Mouse (Mus musculus) MEL (cell line): ENCODE measurements around the gene Polr3h. TPM values are rescaled to one million over a fixed set of nuclear protein-coding genes. Genes with fewer than 3 reads are reported as not detected.
A peak's percentile ranks its signal among the peaks of the same experiment; 100 is the strongest.

ENCODE experiments used
- DNase-seq: peaks from one replicate; pipeline ENCODE4 v3.0.0; 2011; ENCODE audit warnings: low read depth, low spot score
- H3K27ac ChIP-seq: 2 replicates; pipeline ENCODE4 v1.5.1; 2012; ENCODE audit warnings: low read depth, mild to moderate bottlenecking, control low read depth, low read length, moderate library complexity; ENCODE audit not compliant: control insufficient read depth
- H3K27me3 ChIP-seq, 2 experiments: fragments of 150-350 bp in 1 of 2; sonication (generic) in 1 of 2; 2 replicates each; pipeline ENCODE4 v1.6.1; 2012; ENCODE audit warnings: low read length in 2 of 2, mild to moderate bottlenecking in 2 of 2, improper control_type of control experiment in 1 of 2, moderate library complexity in 1 of 2; ENCODE audit not compliant: insufficient read depth in 2 of 2, control insufficient read depth in 1 of 2
- H3K36me3 ChIP-seq, 2 experiments: 2 replicates each; pipeline ENCODE4 v1.6.1; 2012 to 2014; ENCODE audit warnings: low read length in 2 of 2, improper control_type of control experiment in 1 of 2, inconsistent platforms in 1 of 2, mild to moderate bottlenecking in 1 of 2; ENCODE audit not compliant: insufficient read depth in 2 of 2, control insufficient read depth in 1 of 2
- H3K4me1 ChIP-seq, 2 experiments: fragments of 150-350 bp in 1 of 2; sonication (generic) in 1 of 2; 2 replicates each; pipeline ENCODE4 v1.6.1; 2012; ENCODE audit warnings: low read length in 2 of 2, improper control_type of control experiment in 1 of 2, mild to moderate bottlenecking in 1 of 2; ENCODE audit not compliant: insufficient read depth in 2 of 2, control insufficient read depth in 1 of 2
- H3K4me3 ChIP-seq, 2 experiments: fragments of 150-350 bp in 1 of 2; sonication (generic) in 1 of 2; 2 replicates each; pipeline ENCODE4 v1.5.1; 2012; ENCODE audit warnings: low read depth in 2 of 2, low read length in 2 of 2, mild to moderate bottlenecking in 2 of 2, moderate library complexity in 2 of 2, control low read depth in 1 of 2, improper control_type of control experiment in 1 of 2; ENCODE audit not compliant: control insufficient read depth in 1 of 2, insufficient read depth in 1 of 2
- H3K79me2 ChIP-seq: 2 replicates; pipeline ENCODE4 v1.6.1; 2012; ENCODE audit warnings: mild to moderate bottlenecking, low read length, moderate library complexity; ENCODE audit not compliant: control insufficient read depth, poor library complexity, insufficient read depth
- H3K9ac ChIP-seq: 2 replicates; pipeline ENCODE4 v1.6.1; 2012; ENCODE audit warnings: low read depth, mild to moderate bottlenecking, control low read depth, low read length, moderate library complexity; ENCODE audit not compliant: control insufficient read depth, poor library complexity, severe bottlenecking
- H3K9me3 ChIP-seq: fragments of 150-350 bp; sonication (generic); replicated peaks from 2 replicates; pipeline ENCODE4 v1.6.1; 2012; ENCODE audit warnings: mild to moderate bottlenecking, low read length, improper control_type of control experiment, moderate library complexity; ENCODE audit not compliant: insufficient read depth
- E2F4 ChIP-seq: IDR thresholded peaks from 2 replicates; pipeline ENCODE4 v1.6.1; 2011; ENCODE audit warnings: low read depth, low read length, improper control_type of control experiment, borderline replicate concordance
- ELF1 ChIP-seq: IDR thresholded peaks from 2 replicates; pipeline ENCODE4 v1.6.1; 2014; ENCODE audit warnings: low read depth, mild to moderate bottlenecking, inconsistent platforms, low read length, improper control_type of control experiment, moderate library complexity
- EP300 ChIP-seq, 2 experiments: IDR thresholded peaks; 2 replicates each; pipeline ENCODE4 v1.6.1; 2011; ENCODE audit warnings: improper control_type of control experiment in 2 of 2, low read length in 2 of 2, low read depth in 1 of 2, mild to moderate bottlenecking in 1 of 2
- ETS1 ChIP-seq: IDR thresholded peaks from 2 replicates; pipeline ENCODE4 v1.6.1; 2012; ENCODE audit warnings: low read depth, mild to moderate bottlenecking, inconsistent platforms, low read length, improper control_type of control experiment, moderate library complexity
- GABPA ChIP-seq: IDR thresholded peaks from 2 replicates; pipeline ENCODE4 v1.6.1; 2012; ENCODE audit warnings: low read depth, mild to moderate bottlenecking, inconsistent platforms, low read length, improper control_type of control experiment, moderate library complexity
- GATA1 ChIP-seq: IDR thresholded peaks from 2 replicates; pipeline ENCODE4 v1.6.1; 2011; ENCODE audit warnings: low read depth, low read length, improper control_type of control experiment
- MAFK ChIP-seq: IDR thresholded peaks from 2 replicates; pipeline ENCODE4 v1.6.1; 2011; ENCODE audit warnings: low read depth, mild to moderate bottlenecking, low read length, improper control_type of control experiment, borderline replicate concordance
- MAX ChIP-seq: IDR thresholded peaks from 2 replicates; pipeline ENCODE4 v1.6.1; 2011; ENCODE audit warnings: low read length, improper control_type of control experiment
- MAZ ChIP-seq: IDR thresholded peaks from 2 replicates; pipeline ENCODE4 v1.6.1; 2012; ENCODE audit warnings: low read depth, mild to moderate bottlenecking, inconsistent platforms, low read length, improper control_type of control experiment
- MXI1 ChIP-seq: IDR thresholded peaks from 2 replicates; pipeline ENCODE4 v1.6.1; 2011; ENCODE audit warnings: mild to moderate bottlenecking, low read depth, low read length, improper control_type of control experiment
- MYB ChIP-seq: IDR thresholded peaks from 2 replicates; pipeline ENCODE4 v1.6.1; 2011; ENCODE audit warnings: mild to moderate bottlenecking, low read depth, low read length, improper control_type of control experiment
- MYC ChIP-seq: IDR thresholded peaks from 2 replicates; pipeline ENCODE4 v1.6.1; 2011; ENCODE audit warnings: low read depth, mild to moderate bottlenecking, low read length, improper control_type of control experiment, moderate library complexity
- NRF1 ChIP-seq: IDR thresholded peaks from 2 replicates; pipeline ENCODE4 v1.6.1; 2014; ENCODE audit warnings: low read depth, mild to moderate bottlenecking, inconsistent platforms, low read length, improper control_type of control experiment, moderate library complexity; ENCODE audit not compliant: poor library complexity, insufficient read depth, severe bottlenecking
- POLR2A ChIP-seq, 2 experiments: IDR thresholded peaks; 2 replicates each; pipeline ENCODE4 v1.6.1; 2011 to 2012; ENCODE audit warnings: low read length in 2 of 2, mild to moderate bottlenecking in 2 of 2, control low read depth in 1 of 2, improper control_type of control experiment in 1 of 2, low read depth in 1 of 2, moderate library complexity in 1 of 2; ENCODE audit not compliant: control insufficient read depth in 1 of 2, insufficient read depth in 1 of 2, poor library complexity in 1 of 2
- POLR2AphosphoS2 ChIP-seq: IDR thresholded peaks from 2 replicates; pipeline ENCODE4 v1.6.1; 2011; ENCODE audit warnings: low read length, improper control_type of control experiment
- POLR2AphosphoS5 ChIP-seq: IDR thresholded peaks from 2 replicates; pipeline ENCODE4 v1.6.1; 2012; ENCODE audit warnings: low read depth, borderline replicate concordance, mild to moderate bottlenecking, inconsistent platforms, low read length, moderate library complexity, mixed read lengths
- RAD21 ChIP-seq: IDR thresholded peaks from 2 replicates; pipeline ENCODE4 v1.6.1; 2011; ENCODE audit warnings: mild to moderate bottlenecking, low read depth, low read length, improper control_type of control experiment
- RCOR1 ChIP-seq: IDR thresholded peaks from 2 replicates; pipeline ENCODE4 v1.6.1; 2012; ENCODE audit warnings: low read depth, mild to moderate bottlenecking, inconsistent platforms, low read length, improper control_type of control experiment
- TBP ChIP-seq: IDR thresholded peaks from 2 replicates; pipeline ENCODE4 v1.8.0; 2011; ENCODE audit warnings: low read depth, low read length, improper control_type of control experiment
- TCF12 ChIP-seq: IDR thresholded peaks from 2 replicates; pipeline ENCODE4 v1.6.1; 2014; ENCODE audit warnings: low read depth, mild to moderate bottlenecking, inconsistent platforms, low read length, improper control_type of control experiment, moderate library complexity
- UBTF ChIP-seq: IDR thresholded peaks from 2 replicates; pipeline ENCODE4 v1.6.1; 2012; ENCODE audit warnings: low read depth, mild to moderate bottlenecking, inconsistent platforms, low read length, improper control_type of control experiment, moderate library complexity, borderline replicate concordance; ENCODE audit not compliant: insufficient read depth
- USF1 ChIP-seq: IDR thresholded peaks from 2 replicates; pipeline ENCODE4 v1.6.1; 2014; ENCODE audit warnings: low read depth, mild to moderate bottlenecking, inconsistent platforms, low read length, improper control_type of control experiment, moderate library complexity
- USF2 ChIP-seq, 2 experiments: IDR thresholded peaks; 2 replicates each; pipeline ENCODE4 v1.6.1; 2011 to 2012; ENCODE audit warnings: improper control_type of control experiment in 2 of 2, low read length in 2 of 2, borderline replicate concordance in 1 of 2, inconsistent platforms in 1 of 2, low read depth in 1 of 2, mild to moderate bottlenecking in 1 of 2; ENCODE audit not compliant: insufficient read depth in 1 of 2
- ZC3H11A ChIP-seq: IDR thresholded peaks from 2 replicates; pipeline ENCODE4 v1.6.1; 2012; ENCODE audit warnings: low read depth, mild to moderate bottlenecking, inconsistent platforms, low read length, improper control_type of control experiment
- ZMIZ1 ChIP-seq: IDR thresholded peaks from 2 replicates; pipeline ENCODE4 v1.6.1; 2012; ENCODE audit warnings: low read depth, mild to moderate bottlenecking, inconsistent platforms, low read length, improper control_type of control experiment, moderate library complexity
- polyA plus RNA-seq, 2 experiments: library from polyadenylated mRNA; stranded (reverse) in 1 of 2; unstranded in 1 of 2; fragments of >175 nt in 1 of 2; fragments of >200 nt in 1 of 2; gene quantifications; 2 replicates each; pipeline versions ENCODE4 v1.2.1 to v1.2.4; 2012; ENCODE audit warnings: low replicate concordance in 2 of 2, low read depth in 1 of 2; ENCODE audit not compliant: insufficient read length in 2 of 2, insufficient read depth in 1 of 2, missing spikeins in 1 of 2
- total RNA-seq: library from RNA; depleted of rRNA; stranded (reverse); fragments of 300-350 nt; gene quantifications from 2 replicates; pipeline ENCODE4 v1.2.3, GENCODE M21; 2012

The Polr3h gene
- total and polyA plus RNA-seq, 3 experiments, result 109 to 304 TPM; not detected in 1

DNA sequence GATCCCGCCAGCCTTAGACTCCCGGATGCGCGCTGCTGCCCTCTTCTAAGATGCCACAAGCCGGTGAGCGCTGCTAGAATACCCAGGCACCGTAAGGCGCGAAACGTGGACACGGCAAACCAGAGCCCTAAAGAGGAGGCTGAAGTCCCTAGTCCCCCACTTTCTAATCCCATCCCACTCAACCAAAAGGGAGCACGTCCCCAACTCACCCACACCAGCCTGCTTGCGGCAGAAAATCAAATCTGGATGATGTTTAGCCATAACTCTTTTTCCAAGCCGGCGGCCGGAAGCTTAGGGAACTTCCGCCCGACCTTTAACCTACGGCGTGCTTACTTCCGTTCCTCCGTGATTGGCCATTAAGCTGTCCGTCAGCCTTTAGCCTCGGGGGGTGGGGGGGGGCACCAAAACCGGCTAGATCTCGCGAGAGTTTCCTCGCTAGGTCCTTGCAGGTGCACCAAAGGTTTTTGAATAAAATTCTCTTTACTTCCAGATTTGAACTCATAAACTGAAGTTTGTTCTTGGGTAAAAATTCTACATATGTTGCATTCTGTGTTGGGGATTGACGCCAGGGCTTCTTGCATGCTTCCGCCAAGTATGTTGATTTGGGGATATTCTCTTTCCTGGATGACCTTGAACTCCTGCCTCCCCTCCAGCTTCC lies 54.3 kb downstream of the Polr3h start, which contains the start of gene Phf5a (continued):
- TF ChIP-seq MYC (peak; percentile 87), POLR2AphosphoS2 (peak; percentile 67; the same call in 1 of the 2 replicates), POLR2AphosphoS5 (no peak), MXI1 (peak; percentile 79; the same call in 1 of the 2 replicates), USF2 (IDR thresholded peaks at IDR 0.05; ENCODE audit: borderline replicate concordance in 1 of 2, insufficient read depth in 1 of 2, low read depth in 1 of 2, low read length in 2 of 2) (no peak), ZMIZ1 (no peak), TBP (peak; percentile 87), ZC3H11A (no peak)

DNA sequence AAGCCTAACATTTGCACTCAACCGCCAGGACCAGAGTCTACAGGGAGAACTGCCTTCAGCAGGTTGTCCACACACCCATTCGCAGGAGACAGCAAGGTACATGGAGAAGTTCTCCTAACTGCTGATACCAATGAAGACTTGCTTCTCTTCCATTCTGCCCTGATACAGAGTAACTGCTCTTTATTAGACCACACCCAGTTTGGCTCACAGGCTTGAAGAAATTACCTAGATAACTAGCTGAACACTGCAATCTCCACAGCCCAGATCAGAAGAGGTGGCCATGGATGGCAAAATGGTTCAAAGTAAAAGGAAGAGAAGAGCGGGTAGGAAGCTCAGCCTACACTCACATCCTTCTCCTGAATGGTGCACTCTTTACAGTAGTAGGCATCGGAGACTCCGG lies 56.1 kb downstream of the Polr3h start:
- Histone ChIP-seq H3K4me3 (no peak overlapping the region), H3K27ac (peak overlapping the region; percentile 32; the same call in 1 of the 2 replicates), H3K79me2 (peaks cover 45% of the 10 kb centered on the region), H3K4me1 (peaks cover 5 to 17% of the 10 kb centered on the region in 2 experiments), H3K27me3 (no peaks in the 10 kb centered on the region), H3K36me3 (peaks cover 19 to 34% of the 10 kb centered on the region in 2 experiments), H3K9ac (no peak overlapping the region), H3K9me3 (no peaks in the 10 kb centered on the region)
- peak; percentile 73 for DNase-seq
- no peak for TF ChIP-seq ZMIZ1
- TF ChIP-seq POLR2A (IDR thresholded peaks at IDR 0.05; ENCODE audit: control insufficient read depth in 1 of 2, insufficient read depth in 1 of 2, low read depth in 1 of 2, low read length in 2 of 2, poor library complexity in 1 of 2), result peak in 1 of 2 experiments; percentile 31; a peak in 1 of 4 replicates
- TF ChIP-seq ELF1, result no peak
- TF ChIP-seq MAZ, result no peak
- peak in 1 of 2 experiments; percentile 73; a peak in 2 of 4 replicates for TF ChIP-seq EP300 (IDR thresholded peaks at IDR 0.05; ENCODE audit: low read depth in 1 of 2, low read length in 2 of 2)
- TF ChIP-seq USF2 (IDR thresholded peaks at IDR 0.05; ENCODE audit: borderline replicate concordance in 1 of 2, insufficient read depth in 1 of 2, low read depth in 1 of 2, low read length in 2 of 2), result no peak
- peak; percentile 27; the same call in 1 of the 2 replicates for TF ChIP-seq MYB
- 0 out of 2 replicates have a peak, but pooled peaks have one; percentile 32 for TF ChIP-seq GATA1
- TF ChIP-seq TCF12, result no peak

DNA sequence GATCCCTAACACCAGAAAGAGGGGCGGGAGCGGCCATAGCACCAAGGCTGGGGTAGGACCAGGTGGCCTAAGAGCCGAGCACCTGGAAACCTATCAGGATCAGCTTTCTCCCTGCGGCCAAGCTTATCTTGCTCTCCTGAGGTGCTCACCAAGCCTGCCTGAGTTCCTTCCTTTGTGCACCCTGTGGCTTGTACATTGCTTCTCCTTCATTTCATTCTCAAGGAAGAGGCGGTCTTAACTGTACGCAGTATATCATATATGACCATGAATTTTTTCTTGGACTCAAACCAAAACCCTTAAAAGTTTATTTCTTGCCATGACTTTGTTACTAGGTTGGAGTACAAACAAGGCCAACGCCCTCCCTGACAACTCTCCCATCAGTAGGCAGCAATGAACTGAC lies 61.8 kb downstream of the Polr3h start:
- Histone ChIP-seq H3K4me1 (peaks cover 18 to 19% of the 10 kb centered on the region in 2 experiments), H3K79me2 (peaks cover 7% of the 10 kb centered on the region), H3K4me3 (peak overlapping the region in 1 of 2 experiments; percentile 8; a peak in 1 of 4 replicates), H3K9me3 (no peaks in the 10 kb centered on the region), H3K27ac (peak overlapping the region; percentile 70), H3K27me3 (no peaks in the 10 kb centered on the region), H3K36me3 (peaks cover 14 to 28% of the 10 kb centered on the region in 2 experiments), H3K9ac (peak overlapping the region; percentile 8)
- peak; percentile 91 for DNase-seq
- TF ChIP-seq NRF1 (0 out of 2 replicates have a peak, but pooled peaks have one; percentile 21), MAZ (no peak), E2F4 (no peak), MAX (no peak), UBTF (no peak), TBP (0 out of 2 replicates have a peak, but pooled peaks have one; percentile 42), MYB (no peak), USF1 (peak; percentile 41; the same call in 1 of the 2 replicates), GATA1 (peak; percentile 70), MAFK (no peak), ETS1 (peak; percentile 74), RAD21 (no peak), EP300 (IDR thresholded peaks at IDR 0.05; ENCODE audit: low read depth in 1 of 2, low read length in 2 of 2) (peak; percentile 75 to 81), ELF1 (no peak), GABPA (no peak), MYC (peak; percentile 57; the same call in 1 of the 2 replicates), RCOR1 (peak; percentile 35)
